Mouse (Mus musculus): ENCODE results near the gene Olfr1143. TPM values are rescaled to one million over a fixed set of nuclear protein-coding genes. Genes with fewer than 3 reads are reported as not detected.

Gene Olfr1143
- polyA plus RNA-seq (2017; shearing (Covaris generic)) = not detected

DNA sequence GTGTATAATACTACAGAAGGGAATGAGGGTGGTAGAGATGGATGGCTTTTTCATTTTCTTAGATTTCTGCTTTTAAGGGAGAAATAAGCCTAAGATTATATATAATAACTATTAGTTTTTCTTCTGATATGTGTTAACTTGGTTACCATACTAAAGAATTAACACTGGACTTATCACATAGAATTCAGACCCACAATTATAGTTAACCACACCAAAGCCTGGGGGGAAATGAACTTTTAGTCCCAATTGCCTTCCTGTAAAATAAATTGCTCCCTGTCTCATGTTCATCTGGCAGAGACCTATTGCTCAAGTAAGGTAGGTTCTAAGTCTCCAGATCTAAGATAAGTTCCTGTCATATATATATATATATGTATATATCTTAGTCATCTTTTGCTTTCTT lies at the start of gene Olfr1143:
Olfr1143 (plus strand) TSS at position 301 of the 400 bp plus-strand sequence.

DNA sequence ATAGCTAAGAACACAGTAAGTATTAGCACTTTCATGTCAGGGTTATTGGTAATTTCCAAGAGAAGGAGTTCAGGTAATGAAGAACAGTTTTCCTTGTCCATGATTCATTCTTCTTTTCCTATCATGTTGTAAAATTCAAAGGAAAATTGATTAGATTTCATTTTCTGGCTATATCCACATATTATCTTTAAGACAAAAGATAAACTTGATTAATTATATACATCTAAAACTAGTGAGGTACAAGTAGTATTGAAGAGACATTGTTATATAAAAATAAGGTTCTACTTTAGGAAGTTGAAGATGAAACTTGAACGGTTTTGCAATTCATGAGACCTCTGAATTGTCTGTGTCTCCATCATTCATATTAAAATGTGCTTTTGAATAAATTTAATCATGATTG lies 46.5 kb upstream of the Olfr1143 start, which contains the start of gene Olfr1141:
Olfr1141 (minus strand) TSS at position 101 of the 400 bp plus-strand sequence.

DNA sequence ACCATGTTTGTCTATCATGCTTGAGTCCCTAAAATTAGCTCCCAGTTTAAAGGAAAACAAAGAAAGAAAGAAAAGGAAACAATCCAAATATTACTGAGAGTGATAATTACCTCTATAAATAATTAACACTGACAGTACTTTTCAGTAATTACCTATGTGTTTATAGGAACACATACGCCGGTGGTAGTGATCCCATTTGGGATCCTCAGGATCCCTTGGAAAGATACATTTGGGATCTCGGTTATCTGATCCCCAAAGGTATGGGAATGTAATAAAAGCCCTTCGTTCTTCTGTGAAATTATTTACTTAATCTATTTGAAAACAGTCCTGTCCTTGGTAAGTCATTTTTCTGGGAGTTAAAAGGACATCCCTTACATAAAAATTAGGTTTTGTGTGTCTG lies 21.2 kb upstream of the Olfr1143 start, which contains the start of gene Olfr152:
Olfr152 (plus strand) TSS at position 301 of the 400 bp plus-strand sequence.

DNA sequence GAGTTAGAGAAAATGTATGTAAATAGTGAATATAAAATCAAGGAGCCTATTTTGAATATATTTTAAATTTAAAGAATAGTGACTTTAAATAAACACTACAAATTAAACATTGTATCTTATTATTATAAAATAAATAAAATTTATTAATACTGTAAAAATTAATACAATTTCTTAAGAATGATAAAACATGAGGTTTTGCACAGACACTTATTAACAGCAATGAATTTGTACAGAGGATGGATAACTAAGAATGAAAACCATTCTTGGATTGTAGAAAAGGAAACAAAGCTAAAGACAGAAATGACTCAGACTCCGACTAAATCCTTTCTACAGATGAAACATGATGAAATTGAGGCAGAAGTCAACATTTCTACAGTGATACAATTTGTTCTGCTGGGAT lies 9.1 kb downstream of the Olfr1143 start, which contains the start of gene Olfr1145:
Olfr1145 (plus strand) TSS at position 301 of the 400 bp plus-strand sequence.

DNA sequence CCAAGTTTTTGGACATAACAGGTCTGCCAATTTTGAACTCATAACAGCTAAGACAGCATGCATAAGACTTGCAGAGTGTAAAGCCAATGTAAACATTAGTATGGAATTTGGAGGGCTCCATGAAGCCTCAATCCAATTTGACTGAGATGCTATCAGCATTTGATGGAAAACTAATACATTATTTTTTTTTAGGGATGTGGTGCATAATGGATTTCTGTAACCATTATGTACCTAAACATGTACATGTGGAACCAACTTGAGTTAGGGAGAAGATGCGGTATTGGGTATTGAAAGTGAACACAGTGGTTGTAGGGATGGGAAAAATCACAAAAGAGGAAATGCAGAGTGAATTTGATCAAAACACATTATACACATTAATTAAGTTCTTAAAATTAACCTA lies 29.8 kb downstream of the Olfr1143 start, which contains the start of gene Olfr1148:
Olfr1148 (plus strand) TSS at position 301 of the 400 bp plus-strand sequence.

DNA sequence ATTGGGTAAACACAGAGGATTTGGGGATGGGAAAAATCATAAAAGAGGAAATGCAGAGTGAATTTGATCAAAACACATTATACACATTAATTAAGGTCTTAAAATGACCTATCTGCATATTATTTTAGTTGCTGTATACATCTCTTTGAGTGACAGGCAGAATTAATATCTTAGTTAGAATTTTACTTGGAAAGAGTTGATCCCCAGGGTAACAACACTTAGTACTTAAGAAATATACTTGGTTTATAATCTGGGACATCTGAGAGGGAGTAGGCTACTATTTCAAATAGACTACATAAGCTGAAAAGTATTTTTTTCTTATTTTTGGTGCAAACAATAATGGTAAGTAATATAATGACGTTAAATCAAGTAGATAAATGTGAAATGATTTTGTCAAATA lies 43.3 kb downstream of the Olfr1143 start, which contains the start of gene Olfr1150-ps1:
Olfr1150-ps1 (plus strand) TSS at position 301 of the 400 bp plus-strand sequence.

Other genes with a start within 250 kb of the Olfr1143 start
- not detected for gene Olfr1129, start 226.7 kb upstream of the Olfr1143 start, polyA plus RNA-seq (2017; shearing (Covaris generic))
- gene Olfr1130, start 194.4 kb upstream of the Olfr1143 start, polyA plus RNA-seq (2017; shearing (Covaris generic)) = not detected
- gene Olfr1131, start 173.5 kb upstream of the Olfr1143 start, polyA plus RNA-seq (2017; shearing (Covaris generic)) = not detected
- not detected for gene Olfr1132, start 163.1 kb upstream of the Olfr1143 start, polyA plus RNA-seq (2017; shearing (Covaris generic))
- gene Olfr1133, start 153.2 kb upstream of the Olfr1143 start, polyA plus RNA-seq (2017; shearing (Covaris generic)) = not detected
- not detected for gene Olfr1134, start 142.1 kb upstream of the Olfr1143 start, polyA plus RNA-seq (2017; shearing (Covaris generic))
- gene Olfr1135, start 126.9 kb upstream of the Olfr1143 start, polyA plus RNA-seq (2017; shearing (Covaris generic)) = not detected
- gene Olfr1136, start 106.6 kb upstream of the Olfr1143 start, polyA plus RNA-seq (2017; shearing (Covaris generic)) = not detected
- gene Olfr1137, start 87.4 kb upstream of the Olfr1143 start, polyA plus RNA-seq (2017; shearing (Covaris generic)) = not detected
- not detected for gene Olfr1138, start 60.6 kb upstream of the Olfr1143 start, polyA plus RNA-seq (2017; shearing (Covaris generic))
- not detected for gene Olfr1140, start 56.8 kb upstream of the Olfr1143 start, polyA plus RNA-seq (2017; shearing (Covaris generic))
- gene Olfr1141, start 46.6 kb upstream of the Olfr1143 start, polyA plus RNA-seq (2017; shearing (Covaris generic)) = not detected
- gene Olfr152, start 21.1 kb upstream of the Olfr1143 start, polyA plus RNA-seq (2017; shearing (Covaris generic)) = not detected
- gene Olfr1145, start 9.2 kb downstream of the Olfr1143 start, polyA plus RNA-seq (2017; shearing (Covaris generic)) = not detected
- not detected for gene Olfr1148, start 29.9 kb downstream of the Olfr1143 start, polyA plus RNA-seq (2017; shearing (Covaris generic))
- not detected for gene Olfr1150-ps1, start 43.4 kb downstream of the Olfr1143 start, polyA plus RNA-seq (2017; shearing (Covaris generic))
- gene Olfr1151, start 55.3 kb downstream of the Olfr1143 start, polyA plus RNA-seq (2017; shearing (Covaris generic)) = not detected
- not detected for gene Olfr1152, start 65.9 kb downstream of the Olfr1143 start, polyA plus RNA-seq (2017; shearing (Covaris generic))
- not detected for gene Olfr1153, start 94.4 kb downstream of the Olfr1143 start, polyA plus RNA-seq (2017; shearing (Covaris generic))
- not detected for gene Olfr1154, start 104.6 kb downstream of the Olfr1143 start, polyA plus RNA-seq (2017; shearing (Covaris generic))
- not detected for gene Olfr1155, start 144.5 kb downstream of the Olfr1143 start, polyA plus RNA-seq (2017; shearing (Covaris generic))
- gene Olfr1156, start 152.5 kb downstream of the Olfr1143 start, polyA plus RNA-seq (2017; shearing (Covaris generic)) = 0.20 TPM
- gene Olfr1157, start 167.7 kb downstream of the Olfr1143 start, polyA plus RNA-seq (2017; shearing (Covaris generic)) = not detected
- not detected for gene Olfr74, start 174.1 kb downstream of the Olfr1143 start, polyA plus RNA-seq (2017; shearing (Covaris generic))
- not detected for gene Olfr1158, start 189.5 kb downstream of the Olfr1143 start, polyA plus RNA-seq (2017; shearing (Covaris generic))
- gene Olfr1160, start 207.7 kb downstream of the Olfr1143 start, polyA plus RNA-seq (2017; shearing (Covaris generic)) = not detected
- gene Olfr1161, start 222.2 kb downstream of the Olfr1143 start, polyA plus RNA-seq (2017; shearing (Covaris generic)) = not detected
- gene Olfr73, start 237.1 kb downstream of the Olfr1143 start, polyA plus RNA-seq (2017; shearing (Covaris generic)) = not detected

Data from activated CD4-positive, CD25-positive, alpha-beta regulatory T cell, adult 9 weeks (primary cell).